In the genomic region with DNA sequence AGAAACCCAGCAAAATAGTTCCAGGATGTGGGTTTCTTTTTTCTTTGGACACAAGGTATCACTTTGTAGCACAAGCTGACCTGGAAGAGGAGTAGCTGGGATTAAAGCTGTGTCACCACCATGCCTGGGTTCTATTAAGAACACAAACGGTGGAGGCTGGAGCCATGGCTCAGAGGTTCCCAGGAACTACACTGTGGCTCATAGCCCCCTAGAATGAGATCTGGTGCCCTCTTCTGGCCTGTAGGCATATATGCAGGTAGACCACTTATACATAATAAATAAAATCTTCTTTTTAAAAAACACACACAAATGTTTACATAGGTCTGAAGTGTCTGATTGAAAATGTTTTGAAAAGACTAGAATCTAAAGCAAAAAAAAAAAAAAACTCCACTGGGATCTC, we compare ENCODE assay signal across 10 mouse cellular contexts. TPM values are rescaled to one million over a fixed set of nuclear protein-coding genes. Genes with fewer than 3 reads are reported as not detected.
DNase-seq lines count a peak whose midpoint lies in the region; ATAC-seq and TF ChIP-seq lines count a peak whose summit lies in the region.
"Had no signal": no experiment of that assay in that cellular context is flagged by ENCODE, and none has a peak within 500 bp of the region (broad histone marks: within the 10 kb centered on the region; RNA-seq: fewer than 3 reads in every experiment).

No protein-coding gene starts in this region.

- WGBS in heart, postnatal 0 days, result 3% methylated on average over 1 of the region's 1 CpGs
- WGBS in heart, embryonic 10.5 days, result 0% methylated on average over 1 of the region's 1 CpGs
- 13% methylated on average over 1 of the region's 1 CpGs for WGBS in forebrain, embryonic 12.5 days
- 0% methylated on average over 1 of the region's 1 CpGs for WGBS in kidney, postnatal 0 days
- WGBS in midbrain, embryonic 14.5 days, result 0% methylated on average over 1 of the region's 1 CpGs

- no peak overlapping the region for H3K27ac ChIP-seq in heart, postnatal 0 days (ENCODE audit: low read depth)
- no peak overlapping the region for H3K27ac ChIP-seq in heart, embryonic 10.5 days
- H3K27ac ChIP-seq in forebrain, embryonic 12.5 days, result no peak overlapping the region
- H3K27ac ChIP-seq in kidney, postnatal 0 days, result no peak overlapping the region
- H3K27ac ChIP-seq in midbrain, embryonic 14.5 days (replicated peaks; ENCODE audit: low read depth, low read length), result no peak overlapping the region
- H3K27ac ChIP-seq: embryonic facial prominence, embryonic 13.5 days; macrophage had no signal

- H3K27me3 ChIP-seq in heart, postnatal 0 days (ENCODE audit: control insufficient read depth, insufficient read depth, low read length), result no peaks in the 10 kb centered on the region
- no peaks in the 10 kb centered on the region for H3K27me3 ChIP-seq in heart, embryonic 10.5 days (ENCODE audit: insufficient read depth, poor library complexity, severe bottlenecking)
- no peaks in the 10 kb centered on the region for H3K27me3 ChIP-seq in forebrain, embryonic 12.5 days
- H3K27me3 ChIP-seq in kidney, postnatal 0 days (ENCODE audit: insufficient read depth, low read length), result no peaks in the 10 kb centered on the region
- H3K27me3 ChIP-seq in midbrain, embryonic 14.5 days (ENCODE audit: control insufficient read depth, insufficient read depth, low read length), result no peaks in the 10 kb centered on the region
- H3K27me3 ChIP-seq: embryonic facial prominence, embryonic 13.5 days had no signal

- H3K36me3 ChIP-seq in heart, postnatal 0 days (replicated peaks; ENCODE audit: control insufficient read depth, insufficient read depth, low read length), result peaks cover 40% of the 10 kb centered on the region
- H3K36me3 ChIP-seq in heart, embryonic 10.5 days, result peaks cover 41% of the 10 kb centered on the region
- peaks cover 27% of the 10 kb centered on the region for H3K36me3 ChIP-seq in forebrain, embryonic 12.5 days (replicated peaks)
- peaks cover 7% of the 10 kb centered on the region; the same call in 1 of the 2 replicates for H3K36me3 ChIP-seq in kidney, postnatal 0 days (ENCODE audit: insufficient read depth, low read length)
- peaks cover 41% of the 10 kb centered on the region for H3K36me3 ChIP-seq in midbrain, embryonic 14.5 days (ENCODE audit: control insufficient read depth, insufficient read depth, low read length)

- peak; percentile 78 for TF ChIP-seq CTCF in heart, postnatal 0 days (IDR thresholded peaks at IDR 0.05; ENCODE audit: low read depth)
- peak; percentile 87 for TF ChIP-seq CTCF in kidney, postnatal 0 days (IDR thresholded peaks at IDR 0.05; ENCODE audit: low read depth)

- TF ChIP-seq EP300 in heart, postnatal 0 days (IDR thresholded peaks at IDR 0.05; ENCODE audit: low read depth), result no peak

- no peak overlapping the region for H3K4me2 ChIP-seq in heart, postnatal 0 days (ENCODE audit: low read depth, low read length)
- no peak overlapping the region for H3K4me2 ChIP-seq in forebrain, embryonic 12.5 days
- no peak overlapping the region for H3K4me2 ChIP-seq in kidney, postnatal 0 days (ENCODE audit: low read length)
- no peak overlapping the region for H3K4me2 ChIP-seq in midbrain, embryonic 14.5 days (ENCODE audit: low read length)
- H3K4me2 ChIP-seq: embryonic facial prominence, embryonic 13.5 days had no signal

- DNase-seq in heart, postnatal 0 days (ENCODE audit: low spot score), result peak; percentile 52
- DNase-seq in heart, embryonic 10.5 days (ENCODE audit: low spot score), result no peak
- peak; percentile 70 for DNase-seq in CD4-positive, CD25-positive, alpha-beta regulatory T cell, adult 2 months (ENCODE audit: low read depth, low spot score)
- peak; percentile 32 to 54 for DNase-seq in adrenal gland, postnatal 36 days
- DNase-seq in kidney, postnatal 0 days (ENCODE audit: low spot score), result peak; percentile 80
- DNase-seq in midbrain, embryonic 14.5 days, result peak; percentile 84
- DNase-seq in ovary, postnatal 10 days (ENCODE audit: low spot score), result no peak

- peak; percentile 53; the same call in 1 of the 2 replicates for ATAC-seq in heart, postnatal 0 days (ENCODE audit: insufficient read depth, low read depth)
- peak; percentile 64; the same call in 1 of the 2 replicates for ATAC-seq in forebrain, embryonic 12.5 days (ENCODE audit: low FRiP score)
- ATAC-seq in kidney, postnatal 0 days (replicated peaks; ENCODE audit: low FRiP score, low read depth), result 0 out of 2 replicates have a peak, but pooled peaks have one; percentile 54
- peak; percentile 60; the same call in 1 of the 2 replicates for ATAC-seq in midbrain, embryonic 14.5 days (ENCODE audit: low FRiP score, low TSS enrichment)

- H3K4me3 ChIP-seq in heart, postnatal 0 days (ENCODE audit: low read depth, low read length), result no peak overlapping the region
- H3K4me3 ChIP-seq in heart, embryonic 10.5 days, result no peak overlapping the region
- H3K4me3 ChIP-seq in forebrain, embryonic 12.5 days (replicated peaks), result no peak overlapping the region
- no peak overlapping the region for H3K4me3 ChIP-seq in kidney, postnatal 0 days (replicated peaks; ENCODE audit: low read depth, low read length)
- no peak overlapping the region for H3K4me3 ChIP-seq in midbrain, embryonic 14.5 days (replicated peaks; ENCODE audit: low read depth, low read length)
- H3K4me3 ChIP-seq: embryonic facial prominence, embryonic 13.5 days had no signal

- H3K4me1 ChIP-seq in heart, postnatal 0 days (ENCODE audit: control insufficient read depth, insufficient read depth), result no peaks in the 10 kb centered on the region
- H3K4me1 ChIP-seq in heart, embryonic 10.5 days, result 0 out of 2 replicates have a peak, but pooled peaks cover 4% of the 10 kb centered on the region
- no peaks in the 10 kb centered on the region; the same call in 1 of the 2 replicates for H3K4me1 ChIP-seq in forebrain, embryonic 12.5 days
- no peaks in the 10 kb centered on the region for H3K4me1 ChIP-seq in kidney, postnatal 0 days (replicated peaks; ENCODE audit: insufficient read depth, low read length)
- H3K4me1 ChIP-seq in midbrain, embryonic 14.5 days (ENCODE audit: control insufficient read depth, insufficient read depth, low read length), result no peaks in the 10 kb centered on the region
- H3K4me1 ChIP-seq: embryonic facial prominence, embryonic 13.5 days had no signal

- H3K9me3 ChIP-seq in heart, postnatal 0 days (replicated peaks; ENCODE audit: control insufficient read depth, low read length), result no peaks in the 10 kb centered on the region
- no peaks in the 10 kb centered on the region for H3K9me3 ChIP-seq in heart, embryonic 10.5 days
- no peaks in the 10 kb centered on the region for H3K9me3 ChIP-seq in forebrain, embryonic 12.5 days
- H3K9me3 ChIP-seq in kidney, postnatal 0 days (replicated peaks; ENCODE audit: low read length), result no peaks in the 10 kb centered on the region
- no peaks in the 10 kb centered on the region for H3K9me3 ChIP-seq in midbrain, embryonic 14.5 days (ENCODE audit: control insufficient read depth, low read length)
- H3K9me3 ChIP-seq: embryonic facial prominence, embryonic 13.5 days had no signal

- H3K9ac ChIP-seq in heart, postnatal 0 days (replicated peaks; ENCODE audit: low read depth, low read length), result no peak overlapping the region
- H3K9ac ChIP-seq in forebrain, embryonic 12.5 days, result no peak overlapping the region
- H3K9ac ChIP-seq in kidney, postnatal 0 days (ENCODE audit: low read depth, low read length), result no peak overlapping the region
- H3K9ac ChIP-seq in midbrain, embryonic 14.5 days (replicated peaks; ENCODE audit: low read length), result no peak overlapping the region
- H3K9ac ChIP-seq: embryonic facial prominence, embryonic 13.5 days had no signal

RNA-seq across cellular contexts. Expression of a gene that starts 33.9 kb away (rescaled TPM):
- total RNA-seq in heart, postnatal 0 days (2014; rRNA removed; ENCODE audit: low replicate concordance), result 26.8 and 35.5 TPM in 2 replicates
- polyA plus RNA-seq in heart, postnatal 0 days (2015; fragmentation: Nextera tagmentation; extraction: Ambion mirVana), result 11.5 and 14.9 TPM in 2 replicates
- 20.9 and 21.7 TPM in 2 replicates for polyA plus RNA-seq in heart, embryonic 10.5 days (2016; fragmentation: Nextera tagmentation; extraction: Ambion mirVana)
- total RNA-seq in adrenal gland, postnatal 36 days (2021), result 10 to 100 TPM; 34.6 to 40.1 TPM
- polyA plus RNA-seq in forebrain, embryonic 12.5 days (2016; fragmentation: Nextera tagmentation; extraction: Ambion mirVana), result 40.2 and 45.2 TPM in 2 replicates
- 18.1 and 19.2 TPM in 2 replicates for polyA plus RNA-seq in kidney, postnatal 0 days (2015; fragmentation: Nextera tagmentation; extraction: Ambion mirVana)
- 67.5 and 69.9 TPM in 2 replicates for polyA plus RNA-seq in midbrain, embryonic 14.5 days (2014; fragmentation: Nextera tagmentation; extraction: Ambion mirVana)

RNA-seq across cellular contexts. Expression of a gene that starts 56.5 kb away (rescaled TPM):
- 193 and 293 TPM in 2 replicates for total RNA-seq in heart, postnatal 0 days (2014; rRNA removed; ENCODE audit: low replicate concordance)
- 375 and 389 TPM in 2 replicates for polyA plus RNA-seq in heart, postnatal 0 days (2015; fragmentation: Nextera tagmentation; extraction: Ambion mirVana)
- polyA plus RNA-seq in heart, embryonic 10.5 days (2016; fragmentation: Nextera tagmentation; extraction: Ambion mirVana), result 400 and 430 TPM in 2 replicates
- 100 to 1,000 TPM; 188 to 212 TPM for total RNA-seq in adrenal gland, postnatal 36 days (2021)
- 128 and 164 TPM in 2 replicates for polyA plus RNA-seq in forebrain, embryonic 12.5 days (2016; fragmentation: Nextera tagmentation; extraction: Ambion mirVana)
- polyA plus RNA-seq in kidney, postnatal 0 days (2015; fragmentation: Nextera tagmentation; extraction: Ambion mirVana), result 206 and 218 TPM in 2 replicates
- polyA plus RNA-seq in midbrain, embryonic 14.5 days (2014; fragmentation: Nextera tagmentation; extraction: Ambion mirVana), result 88.3 and 92.4 TPM in 2 replicates

Comparison
In these comparisons a context has a peak if more than half of its experiments do, and no peak if none do; other contexts are left out.
1. DNase-seq: peak in heart, postnatal 0 days (single experiment), CD4-positive, CD25-positive, alpha-beta regulatory T cell, adult 2 months (single experiment), adrenal gland, postnatal 36 days (2 of 2), kidney, postnatal 0 days (single experiment) and midbrain, embryonic 14.5 days (single experiment); none in heart, embryonic 10.5 days (single experiment) and ovary, postnatal 10 days (single experiment).
2. Peak in every context shown above with its lines, with median percentiles within 50 percentile points of each other: ATAC-seq.